Mouse (Mus musculus) E14TG2a.4 (cell line): ENCODE data around the gene Agxt2.

Experiments used
- CTCF ChIP-seq: conservative IDR thresholded peaks from 2 replicates; pipeline ENCODE4 v1.5.1; 2014; ENCODE audit warnings: low read length
- NANOG ChIP-seq: IDR thresholded peaks from 2 replicates; pipeline ENCODE4 v1.6.1; 2014; ENCODE audit warnings: borderline replicate concordance, low read length, mixed read lengths

- no peak for TF ChIP-seq CTCF
- no peak for TF ChIP-seq NANOG
Measured at GRCm38 (mm10) chr15:10400415-10400814, 42.1 kb downstream of the Agxt2 start.
